Mouse (Mus musculus) liver, embryonic 14.5 days (tissue): ENCODE results near the gene Ppp1cb.

ENCODE experiments used
- CTCF ChIP-seq: IDR thresholded peaks from 2 replicates; pipeline ENCODE4 v1.5.1; 2016; ENCODE audit warnings: antibody characterized with exemption, low read depth, control low read depth
- EP300 ChIP-seq: IDR thresholded peaks from 2 replicates; pipeline ENCODE4 v1.6.1; 2016; ENCODE audit warnings: antibody characterized with exemption, low read depth

DNA sequence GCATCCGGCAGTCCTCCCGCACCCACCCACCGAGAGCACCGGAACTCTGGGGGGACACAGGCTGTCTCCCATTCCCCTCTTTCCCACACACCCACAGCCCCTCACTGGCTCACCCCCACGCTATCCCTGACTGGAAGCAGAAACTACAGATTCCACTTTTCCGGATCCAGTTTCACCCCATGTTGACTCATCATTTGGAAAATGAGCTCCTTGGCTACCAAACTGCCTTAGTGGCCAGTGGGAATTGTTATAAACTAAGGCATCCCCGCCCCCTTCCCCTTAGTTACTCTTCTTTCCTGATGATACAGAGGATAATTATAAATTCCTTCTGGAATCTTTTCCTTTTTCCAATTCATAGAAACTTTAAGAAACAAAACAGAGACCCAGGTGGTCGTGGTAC is 34.2 kb upstream of the Ppp1cb start:
- no peak for TF ChIP-seq CTCF
- no peak for TF ChIP-seq EP300
